Mouse (Mus musculus): ENCODE data around the gene Wasl.

The Wasl gene

GRCm38 (mm10) chr6:24645346-24646053 is 19.3 kb downstream of the Wasl start:
- DNase-seq (ENCODE audit: low spot score): no peak

GRCm38 (mm10) chr6:24642960-24643359 is 21.8 kb downstream of the Wasl start:
- no peak for DNase-seq (ENCODE audit: low spot score)

- no peak for DNase-seq (ENCODE audit: low spot score)
Observed at GRCm38 (mm10) chr6:24642161-24642560, 22.6 kb downstream of the Wasl start.

- DNase-seq (ENCODE audit: low spot score): no peak
Observed at GRCm38 (mm10) chr6:24641286-24641685, 23.5 kb downstream of the Wasl start.

GRCm38 (mm10) chr6:24635814-24636213 is 29.0 kb downstream of the Wasl start:
- DNase-seq (ENCODE audit: low spot score): no peak

GRCm38 (mm10) chr6:24634065-24634464 is 30.7 kb downstream of the Wasl start:
- DNase-seq (ENCODE audit: low spot score): no peak

GRCm38 (mm10) chr6:24632061-24632460 is 32.7 kb downstream of the Wasl start:
- peak; percentile 53 for DNase-seq (ENCODE audit: low spot score)

GRCm38 (mm10) chr6:24628499-24628898 is 36.3 kb downstream of the Wasl start:
- DNase-seq (ENCODE audit: low spot score): no peak

GRCm38 (mm10) chr6:24627586-24628030 is 37.2 kb downstream of the Wasl start:
- DNase-seq (ENCODE audit: low spot score): peak; percentile 43

GRCm38 (mm10) chr6:24622098-24622497 is 42.7 kb downstream of the Wasl start:
- DNase-seq (ENCODE audit: low spot score): no peak

- no peak for DNase-seq (ENCODE audit: low spot score)
Observed at GRCm38 (mm10) chr6:24620936-24621335, 43.9 kb downstream of the Wasl start.

GRCm38 (mm10) chr6:24619285-24620045 is 45.3 kb downstream of the Wasl start:
- no peak for DNase-seq (ENCODE audit: low spot score)

- DNase-seq (ENCODE audit: low spot score): no peak
Observed at GRCm38 (mm10) chr6:24616746-24617145, 48.1 kb downstream of the Wasl start.

GRCm38 (mm10) chr6:24613918-24614317 is 50.9 kb downstream of the Wasl start:
- DNase-seq (ENCODE audit: low spot score): no peak

- DNase-seq (ENCODE audit: low spot score): no peak
Observed at GRCm38 (mm10) chr6:24613346-24613745, 51.5 kb downstream of the Wasl start.

- DNase-seq (ENCODE audit: low spot score): no peak
Observed at GRCm38 (mm10) chr6:24612074-24612755, 52.6 kb downstream of the Wasl start.

- DNase-seq (ENCODE audit: low spot score): no peak
Observed at GRCm38 (mm10) chr6:24610358-24610757, 54.5 kb downstream of the Wasl start.

GRCm38 (mm10) chr6:24609531-24609930 is 55.3 kb downstream of the Wasl start:
- no peak for DNase-seq (ENCODE audit: low spot score)

- no peak for DNase-seq (ENCODE audit: low spot score)
Observed at GRCm38 (mm10) chr6:24608682-24609081, 56.1 kb downstream of the Wasl start.

GRCm38 (mm10) chr6:24608129-24608528 is 56.7 kb downstream of the Wasl start:
- DNase-seq (ENCODE audit: low spot score): no peak

GRCm38 (mm10) chr6:24607531-24607930 is 57.3 kb downstream of the Wasl start:
- no peak for DNase-seq (ENCODE audit: low spot score)

- DNase-seq (ENCODE audit: low spot score): no peak
Observed at GRCm38 (mm10) chr6:24606512-24606911, 58.3 kb downstream of the Wasl start.

GRCm38 (mm10) chr6:24605631-24606030 is 59.2 kb downstream of the Wasl start:
- DNase-seq (ENCODE audit: low spot score): no peak
